ENCODE assay signal across 17 mouse cellular contexts in the genomic region with DNA sequence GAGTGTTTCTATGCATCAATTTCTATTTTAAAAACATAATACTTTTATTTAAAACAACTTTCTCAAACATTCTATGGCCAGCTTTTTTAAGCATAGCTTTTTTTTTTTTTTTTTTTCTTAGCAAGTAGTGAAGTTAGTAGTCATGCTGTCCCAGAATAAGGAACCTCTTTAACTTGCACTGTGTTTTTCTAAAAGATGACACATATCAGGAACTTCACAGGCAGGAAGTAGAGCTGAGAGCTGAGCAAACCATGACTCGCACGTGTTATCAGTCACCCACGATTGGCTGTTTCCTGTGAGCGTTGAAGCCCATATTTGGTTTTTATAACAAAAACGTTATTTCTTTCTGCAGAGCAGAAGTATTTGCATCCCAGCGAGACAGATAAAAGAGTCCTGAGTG.
A peak's percentile ranks its signal among the peaks of the same experiment; 100 is the strongest.
DNase-seq lines count a peak whose midpoint lies in the region; ATAC-seq lines count a peak whose summit lies in the region.
"Had no signal": no experiment of that assay in that cellular context is flagged by ENCODE, and none has a peak within 500 bp of the region (broad histone marks: within the 10 kb centered on the region; RNA-seq: fewer than 3 reads in every experiment).

No protein-coding gene starts in this region.

- peaks cover 4% of the 10 kb centered on the region for H3K4me1 ChIP-seq in liver, embryonic 15.5 days (replicated peaks)
- H3K4me1 ChIP-seq in intestine, embryonic 16.5 days (ENCODE audit: control insufficient read depth, insufficient read depth, low read length) = no peaks in the 10 kb centered on the region
- H3K4me1 ChIP-seq: embryonic facial prominence, embryonic 12.5 days; hindbrain, embryonic 12.5 days; limb, embryonic 13.5 days had no signal

- WGBS in liver, embryonic 15.5 days (ENCODE audit: insufficient replicate concordance) = 8% methylated on average over 6 of the region's 6 CpGs
- 34% methylated on average over 6 of the region's 6 CpGs for WGBS in intestine, embryonic 16.5 days

- ATAC-seq in liver, embryonic 15.5 days (ENCODE audit: insufficient read depth) = peak; percentile 34
- no peak for ATAC-seq in intestine, embryonic 16.5 days
- no peak for ATAC-seq in erythroid progenitor cell, adult 5-6 weeks (replicated peaks; ENCODE audit: low FRiP score, poor library complexity, severe bottlenecking)
- ATAC-seq: forebrain, embryonic 14.5 days; Patski had no signal

- DNase-seq in heart, adult 11 months = peak; percentile 37
- DNase-seq in heart, adult 9 months (ENCODE audit: low spot score in 2 of 2) = no peak
- DNase-seq in 416B (ENCODE audit: low read depth) = peak; percentile 74
- DNase-seq in c-Kit-positive CD71-positive TER-119-negative erythroid progenitor cells, embryonic 14.5 days (ENCODE audit: low read depth) = peak; percentile 3
- no peak for DNase-seq in kidney, postnatal 14 days
- DNase-seq: cerebellum, adult 9-10 months; kidney, adult 9 months; right cerebral cortex, adult 18-20 months; thymus, postnatal 14 days had no signal

- H3K36me3 ChIP-seq in liver, embryonic 15.5 days (replicated peaks) = no peaks in the 10 kb centered on the region
- no peaks in the 10 kb centered on the region for H3K36me3 ChIP-seq in intestine, embryonic 16.5 days (ENCODE audit: control insufficient read depth, insufficient read depth, low read length)
- H3K36me3 ChIP-seq: embryonic facial prominence, embryonic 12.5 days; hindbrain, embryonic 12.5 days; limb, embryonic 13.5 days had no signal

- no peaks in the 10 kb centered on the region for H3K9me3 ChIP-seq in liver, embryonic 15.5 days (replicated peaks)
- no peaks in the 10 kb centered on the region for H3K9me3 ChIP-seq in intestine, embryonic 16.5 days (ENCODE audit: control insufficient read depth, low read length)
- H3K9me3 ChIP-seq: embryonic facial prominence, embryonic 12.5 days; hindbrain, embryonic 12.5 days; limb, embryonic 13.5 days had no signal

- H3K4me3 ChIP-seq in liver, embryonic 15.5 days (replicated peaks) = no peak overlapping the region
- H3K4me3 ChIP-seq in intestine, embryonic 16.5 days (ENCODE audit: low read length) = no peak overlapping the region
- H3K4me3 ChIP-seq: embryonic facial prominence, embryonic 12.5 days; hindbrain, embryonic 12.5 days; limb, embryonic 13.5 days had no signal

- no peak overlapping the region for H3K27ac ChIP-seq in liver, embryonic 15.5 days (replicated peaks)
- H3K27ac ChIP-seq in intestine, embryonic 16.5 days (ENCODE audit: low read length) = no peak overlapping the region
- H3K27ac ChIP-seq: embryonic facial prominence, embryonic 12.5 days; hindbrain, embryonic 12.5 days; limb, embryonic 13.5 days had no signal

- no peak overlapping the region for H3K4me2 ChIP-seq in liver, embryonic 15.5 days
- H3K4me2 ChIP-seq in intestine, embryonic 16.5 days (ENCODE audit: low read depth, low read length) = no peak overlapping the region
- H3K4me2 ChIP-seq: embryonic facial prominence, embryonic 12.5 days; hindbrain, embryonic 12.5 days; limb, embryonic 13.5 days had no signal

- H3K27me3 ChIP-seq in liver, embryonic 15.5 days = no peaks in the 10 kb centered on the region
- no peaks in the 10 kb centered on the region for H3K27me3 ChIP-seq in intestine, embryonic 16.5 days (replicated peaks; ENCODE audit: control insufficient read depth, insufficient read depth, low read length)
- H3K27me3 ChIP-seq: embryonic facial prominence, embryonic 12.5 days; hindbrain, embryonic 12.5 days; limb, embryonic 13.5 days; Patski had no signal

- H3K9ac ChIP-seq in liver, embryonic 15.5 days = no peak overlapping the region
- no peak overlapping the region for H3K9ac ChIP-seq in intestine, embryonic 16.5 days (ENCODE audit: low read depth, low read length)
- H3K9ac ChIP-seq: embryonic facial prominence, embryonic 12.5 days; hindbrain, embryonic 12.5 days; limb, embryonic 13.5 days had no signal

Comparison
In these comparisons a context has a peak if more than half of its experiments do, and no peak if none do; other contexts are left out.
1. DNase-seq: peak in heart, adult 11 months (single experiment), 416B (single experiment) and c-Kit-positive CD71-positive TER-119-negative erythroid progenitor cells, embryonic 14.5 days (single experiment); none in heart, adult 9 months (0 of 2) and kidney, postnatal 14 days (single experiment).